Mouse (Mus musculus): Measurements from ENCODE around the gene Rfx1. TPM values are rescaled to one million over a fixed set of nuclear protein-coding genes. Genes with fewer than 3 reads are reported as not detected.

Gene Rfx1
- polyA plus RNA-seq, 1 experiment from 2014 or later, result 9.5 TPM

DNA sequence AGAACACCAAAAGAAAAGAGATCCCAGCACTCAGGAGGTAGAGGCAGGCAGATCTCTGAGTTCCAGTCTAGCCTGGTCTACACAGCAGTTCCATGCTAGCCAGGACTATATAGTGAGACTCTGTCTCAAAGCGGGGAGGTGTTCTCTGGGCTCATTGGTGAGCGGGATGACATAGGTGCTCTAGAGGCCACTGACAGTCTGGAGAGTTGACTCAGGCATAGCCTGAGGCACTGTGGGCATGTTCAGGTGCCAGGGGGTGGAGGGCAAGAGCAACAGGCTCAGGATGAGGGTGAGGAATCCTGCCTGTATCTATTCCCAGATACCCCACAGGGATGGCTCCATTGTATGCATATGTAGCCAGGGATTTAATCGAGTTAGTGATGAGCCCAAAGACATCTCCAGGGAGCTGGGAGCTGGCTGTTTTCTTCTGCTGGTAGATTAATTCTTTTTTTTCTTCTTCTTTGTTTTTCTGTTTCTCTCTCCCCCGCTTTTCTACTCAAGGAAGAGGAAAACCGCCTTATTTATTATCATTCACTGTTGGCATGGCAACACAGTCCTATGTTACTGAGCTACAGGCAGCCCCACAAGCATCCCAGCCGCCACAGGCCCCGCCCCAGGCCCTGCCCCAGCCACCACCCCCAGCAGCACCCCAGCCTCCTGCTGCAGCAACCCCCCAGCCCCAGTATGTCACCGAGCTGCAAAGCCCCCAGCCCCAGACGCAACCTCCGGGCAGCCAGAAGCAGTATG is 6.8 kb downstream of the Rfx1 start:
- Histone ChIP-seq H3K9ac (ENCODE audit: low read depth, low read length) (no peak overlapping the region), H3K27me3 (replicated peaks; ENCODE audit: control insufficient read depth, insufficient read depth, low read length) (no peaks in the 10 kb centered on the region), H3K27ac (ENCODE audit: low read depth, low read length) (no peak overlapping the region), H3K4me3 (ENCODE audit: low read depth, low read length) (no peak overlapping the region), H3K4me2 (no peak overlapping the region), H3K9me3 (ENCODE audit: control insufficient read depth, low read length) (no peaks in the 10 kb centered on the region), H3K36me3 (ENCODE audit: control insufficient read depth, insufficient read depth, low read length) (no peaks in the 10 kb centered on the region), H3K4me1 (replicated peaks; ENCODE audit: control insufficient read depth, insufficient read depth, low read length) (peaks cover 12% of the 10 kb centered on the region)
- ATAC-seq (replicated peaks; ENCODE audit: low FRiP score) (no peak), DNase-seq (ENCODE audit: low spot score) (no peak)
- WGBS, result 69% methylated on average over 10 of the region's 10 CpGs

DNA sequence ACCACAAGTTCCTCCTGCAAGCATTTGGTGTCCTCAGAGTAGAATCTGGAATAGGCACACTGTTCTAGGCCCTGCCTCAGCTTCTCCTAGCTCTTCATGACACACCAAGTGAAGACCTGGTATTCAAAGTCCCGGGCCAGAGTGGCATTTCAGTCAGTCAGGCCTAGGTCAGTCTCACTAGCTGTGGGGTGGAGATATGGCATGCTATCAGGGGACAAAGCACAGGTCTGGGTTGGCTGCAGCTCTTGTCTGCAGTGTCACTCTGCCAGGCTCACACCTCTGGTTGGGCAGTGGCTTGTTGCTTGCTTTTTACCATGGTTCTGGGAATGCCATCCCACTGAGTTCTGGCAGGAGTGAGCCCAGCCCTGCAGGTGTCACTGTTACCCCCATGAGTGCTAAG is 9.8 kb downstream of the Rfx1 start:
- ATAC-seq (replicated peaks; ENCODE audit: low FRiP score), result no peak
- no peak overlapping the region for H3K4me3 ChIP-seq (ENCODE audit: low read depth, low read length)
- 71% methylated on average over 1 of the region's 1 CpGs for WGBS

DNA sequence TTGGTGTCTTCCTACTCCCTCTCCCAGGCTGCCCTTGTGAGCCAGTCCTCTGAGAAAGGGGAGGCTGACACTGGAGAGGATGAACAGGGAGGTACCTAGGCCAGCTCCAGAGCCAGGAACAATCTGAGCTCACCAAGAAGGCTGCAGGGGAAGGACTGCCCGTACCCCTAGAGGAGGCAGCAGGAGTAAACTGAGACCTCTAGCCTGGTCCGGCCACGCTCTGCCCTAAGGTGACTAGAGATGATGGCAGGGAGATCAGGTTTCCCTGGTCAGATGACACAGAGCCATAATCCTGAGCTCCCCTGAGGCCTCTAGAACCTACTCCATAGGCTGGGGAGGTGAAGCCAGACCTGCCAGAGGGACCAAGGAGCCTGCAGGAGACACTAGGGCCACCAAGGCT is 10.2 kb downstream of the Rfx1 start:
- Histone ChIP-seq H3K36me3 (ENCODE audit: control insufficient read depth, insufficient read depth, low read length) (0 out of 2 replicates have a peak, but pooled peaks cover 4% of the 10 kb centered on the region), H3K9me3 (ENCODE audit: control insufficient read depth, low read length) (no peaks in the 10 kb centered on the region), H3K27me3 (replicated peaks; ENCODE audit: control insufficient read depth, insufficient read depth, low read length) (no peaks in the 10 kb centered on the region), H3K27ac (ENCODE audit: low read depth, low read length) (no peak overlapping the region), H3K4me3 (ENCODE audit: low read depth, low read length) (no peak overlapping the region), H3K4me2 (no peak overlapping the region), H3K4me1 (replicated peaks; ENCODE audit: control insufficient read depth, insufficient read depth, low read length) (no peaks in the 10 kb centered on the region; the same call in 1 of the 2 replicates), H3K9ac (ENCODE audit: low read depth, low read length) (no peak overlapping the region)
- WGBS, result 78% methylated on average over 3 of the region's 3 CpGs
- no peak for DNase-seq (ENCODE audit: low spot score)
- no peak for ATAC-seq (replicated peaks; ENCODE audit: low FRiP score)

More for the DNA sequence above, 9.8 kb downstream of the Rfx1 start:
- H3K36me3 ChIP-seq (ENCODE audit: control insufficient read depth, insufficient read depth, low read length), result 0 out of 2 replicates have a peak, but pooled peaks cover 4% of the 10 kb centered on the region
- H3K9ac ChIP-seq (ENCODE audit: low read depth, low read length), result no peak overlapping the region
- H3K4me1 ChIP-seq (replicated peaks; ENCODE audit: control insufficient read depth, insufficient read depth, low read length), result no peaks in the 10 kb centered on the region; the same call in 1 of the 2 replicates
- DNase-seq (ENCODE audit: low spot score), result no peak
- no peak overlapping the region for H3K27ac ChIP-seq (ENCODE audit: low read depth, low read length)
- H3K27me3 ChIP-seq (replicated peaks; ENCODE audit: control insufficient read depth, insufficient read depth, low read length), result no peaks in the 10 kb centered on the region
- no peaks in the 10 kb centered on the region for H3K9me3 ChIP-seq (ENCODE audit: control insufficient read depth, low read length)
- H3K4me2 ChIP-seq, result no peak overlapping the region

DNA sequence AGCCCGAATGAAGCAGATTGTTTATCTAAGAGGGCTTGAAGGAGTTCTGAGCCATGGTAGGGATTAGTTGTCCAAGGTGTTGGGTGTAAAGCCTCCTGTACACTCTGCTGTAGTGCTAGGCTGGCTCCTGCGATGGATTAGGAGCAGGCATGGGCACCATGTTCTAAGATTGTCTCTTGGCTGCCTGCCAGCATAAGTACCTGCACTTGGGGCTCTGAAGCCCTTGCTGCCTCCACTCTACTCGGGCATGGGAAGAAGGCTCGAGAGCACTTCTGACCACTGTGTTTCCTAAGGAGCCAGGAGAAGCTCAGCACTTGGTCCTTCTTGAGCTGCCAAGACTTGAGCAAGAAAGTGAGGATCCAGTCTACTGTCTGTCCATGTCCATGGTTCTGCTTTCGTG is 12.6 kb downstream of the Rfx1 start:
- Histone ChIP-seq H3K9ac (ENCODE audit: low read depth, low read length) (no peak overlapping the region), H3K9me3 (ENCODE audit: control insufficient read depth, low read length) (no peaks in the 10 kb centered on the region), H3K36me3 (ENCODE audit: control insufficient read depth, insufficient read depth, low read length) (peaks cover 13% of the 10 kb centered on the region; the same call in 1 of the 2 replicates), H3K4me3 (ENCODE audit: low read depth, low read length) (no peak overlapping the region), H3K4me1 (replicated peaks; ENCODE audit: control insufficient read depth, insufficient read depth, low read length) (no peaks in the 10 kb centered on the region), H3K4me2 (no peak overlapping the region), H3K27me3 (replicated peaks; ENCODE audit: control insufficient read depth, insufficient read depth, low read length) (no peaks in the 10 kb centered on the region), H3K27ac (ENCODE audit: low read depth, low read length) (no peak overlapping the region)
- no peak for ATAC-seq (replicated peaks; ENCODE audit: low FRiP score)
- whole genome bisulfite sequencing, result 85% methylated on average over 5 of the region's 5 CpGs
- no peak for DNase-seq (ENCODE audit: low spot score)

DNA sequence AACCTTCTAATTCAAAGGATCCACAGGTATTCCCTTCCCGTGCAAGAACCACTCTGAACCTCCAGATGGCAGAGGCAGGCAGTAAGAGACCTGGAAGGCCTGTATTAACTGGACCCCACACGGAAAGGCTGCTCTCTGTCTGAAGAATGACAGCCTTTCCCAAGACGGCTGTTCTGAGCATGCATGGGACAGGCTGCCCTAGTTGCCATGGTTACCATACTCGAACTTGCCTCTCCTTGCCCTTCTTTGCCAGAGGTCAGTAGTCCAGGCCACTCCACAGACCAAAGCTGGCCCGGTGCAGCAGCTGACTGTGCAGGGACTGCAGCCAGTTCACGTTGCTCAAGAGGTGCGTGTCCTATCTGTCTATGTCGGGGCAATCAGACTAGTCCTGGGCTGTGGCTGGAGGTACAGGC is 17.2 kb downstream of the Rfx1 start:
- DNase-seq (ENCODE audit: low spot score) (no peak), ATAC-seq (replicated peaks; ENCODE audit: low FRiP score) (peak; percentile 46; the same call in 1 of the 2 replicates)
- Histone ChIP-seq H3K9ac (ENCODE audit: low read depth, low read length) (no peak overlapping the region), H3K27me3 (replicated peaks; ENCODE audit: control insufficient read depth, insufficient read depth, low read length) (no peaks in the 10 kb centered on the region), H3K4me1 (replicated peaks; ENCODE audit: control insufficient read depth, insufficient read depth, low read length) (no peaks in the 10 kb centered on the region), H3K36me3 (ENCODE audit: control insufficient read depth, insufficient read depth, low read length) (peaks cover 24% of the 10 kb centered on the region), H3K4me3 (ENCODE audit: low read depth, low read length) (no peak overlapping the region), H3K4me2 (no peak overlapping the region), H3K9me3 (ENCODE audit: control insufficient read depth, low read length) (no peaks in the 10 kb centered on the region), H3K27ac (ENCODE audit: low read depth, low read length) (no peak overlapping the region)
- WGBS, result 59% methylated on average over 8 of the region's 8 CpGs

DNA sequence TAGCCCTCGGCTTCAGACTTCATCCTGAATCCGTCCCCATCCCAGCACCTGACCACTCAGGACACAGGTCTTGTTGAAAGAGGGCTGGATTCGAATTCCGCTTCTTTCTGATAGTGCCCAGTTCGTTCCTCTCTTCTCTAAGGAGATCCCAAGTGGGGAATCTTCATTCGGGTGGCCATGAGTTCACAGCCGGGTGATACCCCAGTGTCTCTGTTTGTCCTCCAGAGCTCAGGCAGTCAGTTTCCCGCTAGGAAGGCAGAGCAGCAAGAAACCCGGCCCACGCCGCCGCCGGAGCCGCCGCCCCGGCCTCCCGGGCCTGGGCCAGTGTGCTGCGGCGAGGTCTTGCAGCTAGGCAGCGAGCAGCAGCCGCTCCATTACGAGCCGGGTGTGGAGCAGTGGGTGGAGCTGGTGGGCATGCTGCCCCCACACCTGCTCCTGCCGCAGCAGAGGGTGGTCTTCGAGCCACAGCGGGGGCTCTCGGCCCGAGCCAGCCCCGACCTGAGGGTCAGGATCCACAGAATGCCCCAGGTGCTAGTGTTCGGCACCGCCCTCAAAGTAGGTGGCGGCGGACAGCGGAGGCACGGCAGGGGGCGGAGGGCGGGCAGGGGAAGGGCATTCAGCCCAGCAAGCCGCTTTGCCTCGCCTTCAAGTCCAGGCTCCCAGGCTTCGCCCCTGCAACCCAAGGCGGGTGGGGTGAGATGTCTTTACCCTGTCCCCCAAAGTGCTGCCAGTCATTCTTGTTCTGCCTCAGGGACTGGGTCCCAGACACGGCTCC is 17.9 kb downstream of the Rfx1 start:
- H3K9ac ChIP-seq (ENCODE audit: low read depth, low read length), result no peak overlapping the region
- H3K36me3 ChIP-seq (ENCODE audit: control insufficient read depth, insufficient read depth, low read length), result peaks cover 24% of the 10 kb centered on the region
- H3K4me2 ChIP-seq, result no peak overlapping the region
- no peak overlapping the region for H3K27ac ChIP-seq (ENCODE audit: low read depth, low read length)
- H3K4me1 ChIP-seq (replicated peaks; ENCODE audit: control insufficient read depth, insufficient read depth, low read length), result no peaks in the 10 kb centered on the region
- 68% methylated on average over 42 of the region's 42 CpGs for WGBS
- no peak overlapping the region for H3K4me3 ChIP-seq (ENCODE audit: low read depth, low read length)
- ATAC-seq (replicated peaks; ENCODE audit: low FRiP score) (no peak), DNase-seq (ENCODE audit: low spot score) (no peak)
- no peaks in the 10 kb centered on the region for H3K27me3 ChIP-seq (replicated peaks; ENCODE audit: control insufficient read depth, insufficient read depth, low read length)
- H3K9me3 ChIP-seq (ENCODE audit: control insufficient read depth, low read length), result no peaks in the 10 kb centered on the region

DNA sequence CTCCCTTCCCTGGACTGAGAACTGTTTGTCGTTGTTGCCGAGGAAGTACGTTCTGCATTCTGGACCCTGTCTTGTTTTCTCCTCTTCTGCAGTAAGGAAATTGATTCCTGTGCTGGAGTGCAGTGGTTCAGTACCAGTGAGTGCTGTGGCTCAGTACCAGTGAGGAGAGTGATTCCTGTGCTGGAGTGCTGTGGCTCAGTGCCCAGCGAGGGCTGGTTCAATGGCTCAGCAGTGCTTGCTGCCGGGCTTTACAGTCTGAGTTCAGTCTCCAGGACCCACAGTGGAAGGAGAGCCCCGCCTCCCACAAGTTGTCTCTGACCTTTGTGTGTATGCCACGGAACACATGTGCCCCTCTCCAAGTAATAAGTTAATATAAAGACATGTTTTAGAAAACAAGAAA is 20.5 kb downstream of the Rfx1 start:
- no peaks in the 10 kb centered on the region for H3K27me3 ChIP-seq (replicated peaks; ENCODE audit: control insufficient read depth, insufficient read depth, low read length)
- ATAC-seq (replicated peaks; ENCODE audit: low FRiP score) (no peak), DNase-seq (ENCODE audit: low spot score) (no peak)
- H3K4me3 ChIP-seq (ENCODE audit: low read depth, low read length), result no peak overlapping the region
- 89% methylated on average over 7 of the region's 7 CpGs for WGBS
- H3K9ac ChIP-seq (ENCODE audit: low read depth, low read length), result no peak overlapping the region
- no peaks in the 10 kb centered on the region for H3K4me1 ChIP-seq (replicated peaks; ENCODE audit: control insufficient read depth, insufficient read depth, low read length)
- no peak overlapping the region for H3K4me2 ChIP-seq
- peaks cover 18% of the 10 kb centered on the region for H3K36me3 ChIP-seq (ENCODE audit: control insufficient read depth, insufficient read depth, low read length)
- H3K27ac ChIP-seq (ENCODE audit: low read depth, low read length), result no peak overlapping the region
- no peaks in the 10 kb centered on the region for H3K9me3 ChIP-seq (ENCODE audit: control insufficient read depth, low read length)

DNA sequence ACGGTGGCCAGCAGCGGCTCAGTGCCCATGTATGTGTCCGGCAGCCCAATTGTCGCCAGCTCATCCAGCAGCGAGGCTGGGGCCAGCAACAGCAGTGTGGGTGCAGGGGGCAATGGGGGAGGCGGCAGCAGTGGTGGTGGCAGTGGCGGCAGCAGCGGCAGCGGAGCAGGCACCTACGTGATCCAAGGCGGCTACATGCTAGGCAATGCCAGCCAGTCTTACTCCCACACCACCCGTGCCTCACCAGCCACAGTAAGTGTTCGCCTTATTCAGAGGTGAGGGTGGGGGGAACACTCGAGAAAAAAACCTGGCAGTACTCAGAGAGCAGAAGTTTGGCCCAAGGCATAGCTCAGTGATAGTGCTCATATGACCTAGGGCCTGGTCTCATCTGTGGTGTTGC is 21.2 kb downstream of the Rfx1 start:
- Histone ChIP-seq H3K4me2 (no peak overlapping the region), H3K4me3 (ENCODE audit: low read depth, low read length) (no peak overlapping the region), H3K36me3 (ENCODE audit: control insufficient read depth, insufficient read depth, low read length) (peaks cover 19% of the 10 kb centered on the region), H3K27ac (ENCODE audit: low read depth, low read length) (no peak overlapping the region), H3K9me3 (ENCODE audit: control insufficient read depth, low read length) (no peaks in the 10 kb centered on the region), H3K9ac (ENCODE audit: low read depth, low read length) (no peak overlapping the region), H3K4me1 (replicated peaks; ENCODE audit: control insufficient read depth, insufficient read depth, low read length) (no peaks in the 10 kb centered on the region), H3K27me3 (replicated peaks; ENCODE audit: control insufficient read depth, insufficient read depth, low read length) (no peaks in the 10 kb centered on the region)
- ATAC-seq (replicated peaks; ENCODE audit: low FRiP score), result no peak
- DNase-seq (ENCODE audit: low spot score), result no peak
- 94% methylated on average over 14 of the region's 14 CpGs for WGBS
